Mouse (Mus musculus) spleen, adult 2 months (tissue): ENCODE measurements around the gene Itga9. TPM values are rescaled to one million over a fixed set of nuclear protein-coding genes. Genes with fewer than 3 reads are reported as not detected.

Source experiments
- DNase-seq, 2 experiments: peaks; one replicate each; pipeline versions ENCODE4 v3.0.0 to v3.0.0-alpha.2; 2012 to 2021; ENCODE audit warnings: low spot score in 2 of 2, low read depth in 1 of 2
- H3K27ac ChIP-seq: fragments of 200-500 bp; 2 replicates; pipeline ENCODE4 v1.5.1; 2012; ENCODE audit warnings: low read length, inconsistent platforms; ENCODE audit not compliant: insufficient read depth
- H3K27me3 ChIP-seq: fragments of 200-500 bp; 2 replicates; pipeline ENCODE4 v1.6.1; 2012; ENCODE audit warnings: mild to moderate bottlenecking, moderate library complexity, low read length, inconsistent platforms; ENCODE audit not compliant: control insufficient read depth, insufficient read depth
- H3K36me3 ChIP-seq: fragments of 200-500 bp; 2 replicates; pipeline ENCODE4 v1.6.1; 2012; ENCODE audit warnings: mild to moderate bottlenecking, low read length, inconsistent platforms; ENCODE audit not compliant: control insufficient read depth, insufficient read depth
- H3K4me1 ChIP-seq: fragments of 200-500 bp; 2 replicates; pipeline ENCODE4 v1.6.1; 2011; ENCODE audit warnings: inconsistent platforms; ENCODE audit not compliant: control insufficient read depth, insufficient read depth, insufficient read length
- H3K4me3 ChIP-seq: fragments of 200-500 bp; 2 replicates; pipeline ENCODE4 v1.5.1; 2011; ENCODE audit warnings: mild to moderate bottlenecking, inconsistent platforms; ENCODE audit not compliant: insufficient read depth, insufficient read length; ENCODE audit errors: extremely low read depth
- CTCF ChIP-seq: fragments of 200-500 bp; IDR thresholded peaks from 2 replicates; pipeline ENCODE4 v1.5.1; 2011; ENCODE audit warnings: mild to moderate bottlenecking, inconsistent platforms; ENCODE audit not compliant: insufficient read depth, insufficient read length, insufficient replicate concordance; ENCODE audit errors: extremely low read depth
- POLR2A ChIP-seq: fragments of 200-500 bp; IDR thresholded peaks from 2 replicates; pipeline ENCODE4 v1.6.1; 2011; ENCODE audit warnings: low read depth, low read length, inconsistent platforms
- WGBS: fragments of 180-500 bp; shearing (Covaris S2); methylation state at CpG from one replicate; pipeline ENCODE4 v1.1.7; 2018; 5-methylcytosine and 5-hydroxymethylcytosine counted together
- polyA plus RNA-seq: library from polyadenylated mRNA; depleted of rRNA; stranded (reverse); fragments of >200 nt; gene quantifications from 2 replicates; pipeline ENCODE4 v1.2.3, GENCODE M21; 2012

Gene Itga9
- polyA plus RNA-seq, 1 experiment, result 11.8 TPM

- H3K4me1 ChIP-seq, result no peaks in the 10 kb centered on the region
- no peak for DNase-seq
- TF ChIP-seq CTCF (no peak), POLR2A (no peak)
- H3K36me3 ChIP-seq, result peaks cover 38% of the 10 kb centered on the region
- WGBS, result 80% methylated on average over 4 of the region's 4 CpGs
- no peaks in the 10 kb centered on the region for H3K27me3 ChIP-seq
- H3K27ac ChIP-seq, result no peak overlapping the region
- H3K4me3 ChIP-seq, result no peak overlapping the region
These were observed 35.6 kb upstream of the Itga9 start for GRCm38 (mm10) chr9:118570865-118571264.

- DNase-seq, result no peak
- TF ChIP-seq CTCF, result no peak
- no peak for TF ChIP-seq POLR2A
- Histone ChIP-seq H3K36me3 (peaks cover 36% of the 10 kb centered on the region), H3K4me1 (no peaks in the 10 kb centered on the region), H3K27ac (no peak overlapping the region), H3K4me3 (no peak overlapping the region), H3K27me3 (no peaks in the 10 kb centered on the region)
- 93% methylated on average over 4 of the region's 4 CpGs for WGBS
These were observed 34.8 kb upstream of the Itga9 start for GRCm38 (mm10) chr9:118571701-118572100.

GRCm38 (mm10) chr9:118574911-118575310 is 31.6 kb upstream of the Itga9 start:
- no peaks in the 10 kb centered on the region for H3K27me3 ChIP-seq
- 78% methylated on average over 5 of the region's 5 CpGs for WGBS
- no peak overlapping the region for H3K27ac ChIP-seq
- TF ChIP-seq CTCF (no peak), POLR2A (no peak)
- no peak overlapping the region for H3K4me3 ChIP-seq
- H3K4me1 ChIP-seq, result no peaks in the 10 kb centered on the region
- DNase-seq, result no peak
- peaks cover 34% of the 10 kb centered on the region for H3K36me3 ChIP-seq

GRCm38 (mm10) chr9:118580371-118580770 is 26.1 kb upstream of the Itga9 start:
- peaks cover 26% of the 10 kb centered on the region for H3K36me3 ChIP-seq
- DNase-seq, result no peak
- WGBS, result 94% methylated on average over 6 of the region's 6 CpGs
- TF ChIP-seq CTCF, result no peak
- no peak for TF ChIP-seq POLR2A
- H3K27ac ChIP-seq, result no peak overlapping the region
- no peaks in the 10 kb centered on the region for H3K27me3 ChIP-seq
- H3K4me3 ChIP-seq, result no peak overlapping the region
- no peaks in the 10 kb centered on the region for H3K4me1 ChIP-seq

- DNase-seq, result no peak
- TF ChIP-seq CTCF (no peak), POLR2A (no peak)
- Histone ChIP-seq H3K27ac (no peak overlapping the region), H3K27me3 (no peaks in the 10 kb centered on the region), H3K36me3 (peaks cover 21% of the 10 kb centered on the region), H3K4me1 (no peaks in the 10 kb centered on the region), H3K4me3 (no peak overlapping the region)
- 36% methylated on average over 6 of the region's 6 CpGs for WGBS
These were observed 23.7 kb upstream of the Itga9 start for GRCm38 (mm10) chr9:118582757-118583156.

- Histone ChIP-seq H3K36me3 (peaks cover 16% of the 10 kb centered on the region), H3K27ac (no peak overlapping the region), H3K27me3 (no peaks in the 10 kb centered on the region), H3K4me1 (no peaks in the 10 kb centered on the region), H3K4me3 (no peak overlapping the region)
- WGBS, result 22% methylated on average over 1 of the region's 1 CpGs
- DNase-seq, result no peak
- TF ChIP-seq POLR2A, result no peak
- no peak for TF ChIP-seq CTCF
These were observed 21.7 kb upstream of the Itga9 start for GRCm38 (mm10) chr9:118584838-118585237.

- WGBS, result 56% methylated on average over 6 of the region's 6 CpGs
- H3K27me3 ChIP-seq, result no peaks in the 10 kb centered on the region
- TF ChIP-seq POLR2A, result no peak
- TF ChIP-seq CTCF, result no peak
- H3K4me3 ChIP-seq, result no peak overlapping the region
- peaks cover 11% of the 10 kb centered on the region for H3K36me3 ChIP-seq
- no peaks in the 10 kb centered on the region for H3K4me1 ChIP-seq
- DNase-seq, result no peak
- no peak overlapping the region for H3K27ac ChIP-seq
These were observed 20.5 kb upstream of the Itga9 start for GRCm38 (mm10) chr9:118585998-118586397.
